Mouse (Mus musculus) lung, adult 2 months (tissue): ENCODE data around the gene Igsf23. TPM values are rescaled to one million over a fixed set of nuclear protein-coding genes. Genes with fewer than 3 reads are reported as not detected.
"Not testable (repeated sequence)": the region's sequence is repeated elsewhere in the genome, so short reads cannot be mapped to it uniquely, and the experiment has no call there.

Experiments
- DNase-seq: peaks from one replicate; pipeline ENCODE4 v3.0.0; 2022
- H3K4me1 ChIP-seq: fragments of 200-500 bp; 2 replicates; pipeline ENCODE4 v1.6.1; 2011; ENCODE audit warnings: low read length; ENCODE audit not compliant: control insufficient read depth, insufficient read depth
- H3K4me3 ChIP-seq: fragments of 200-500 bp; replicated peaks from 2 replicates; pipeline ENCODE3; 2011; ENCODE audit warnings: low read depth, mild to moderate bottlenecking, control low read depth, low read length; ENCODE audit errors: extremely low read depth
- CTCF ChIP-seq: fragments of 200-500 bp; IDR thresholded peaks from 2 replicates; pipeline ENCODE4 v1.5.1; 2011; ENCODE audit warnings: mild to moderate bottlenecking, low read length, control low read depth; ENCODE audit not compliant: insufficient read depth
- POLR2A ChIP-seq: fragments of 200-500 bp; IDR thresholded peaks from 2 replicates; pipeline ENCODE4 v1.6.1; 2011; ENCODE audit warnings: low read depth, mild to moderate bottlenecking, control low read depth, low read length, borderline replicate concordance; ENCODE audit errors: extremely low read depth
- whole genome bisulfite sequencing: fragments of 180-500 bp; shearing (Covaris S2); methylation state at CpG from one replicate; pipeline ENCODE4 v1.1.7; 2018; 5-methylcytosine and 5-hydroxymethylcytosine counted together
- polyA plus RNA-seq: library from polyadenylated mRNA; depleted of rRNA; stranded (reverse); fragments of >200 nt; gene quantifications from 2 replicates; pipeline ENCODE4 v1.2.3, GENCODE M21; 2012

Igsf23 gene
- polyA plus RNA-seq, 1 experiment, result 1.2 TPM

- H3K4me3 ChIP-seq, result no peak overlapping the region
- DNase-seq, result no peak
- peaks cover 19% of the 10 kb centered on the region for H3K4me1 ChIP-seq
- 61% methylated on average over 11 of the region's 11 CpGs for WGBS
- TF ChIP-seq POLR2A (no peak), CTCF (no peak)
These were observed 13.2 kb downstream of the Igsf23 start for GRCm38 (mm10) chr7:19937229-19937821.

GRCm38 (mm10) chr7:19935961-19936360 lies 14.6 kb downstream of the Igsf23 start:
- H3K4me3 ChIP-seq, result no peak overlapping the region
- peak; percentile 59 for DNase-seq
- peaks cover 19% of the 10 kb centered on the region for H3K4me1 ChIP-seq
- no peak for TF ChIP-seq POLR2A
- no peak for TF ChIP-seq CTCF
- WGBS, result 33% methylated on average over 6 of the region's 6 CpGs

- Histone ChIP-seq H3K4me1 (peaks cover 17% of the 10 kb centered on the region), H3K4me3 (no peak overlapping the region)
- TF ChIP-seq POLR2A, result no peak
- no peak for TF ChIP-seq CTCF
- 34% methylated on average over 20 of the region's 20 CpGs for WGBS
- DNase-seq, result no peak
These were observed 15.3 kb downstream of the Igsf23 start for GRCm38 (mm10) chr7:19935171-19935751.

- Histone ChIP-seq H3K4me1 (peaks cover 11% of the 10 kb centered on the region), H3K4me3 (peak overlapping the region; percentile 4)
- DNase-seq, result peak; percentile 74
- WGBS, result 5% methylated on average over 21 of the region's 21 CpGs
- no peak for TF ChIP-seq POLR2A
- TF ChIP-seq CTCF, result no peak
These were observed 17.4 kb downstream of the Igsf23 start for GRCm38 (mm10) chr7:19932877-19933809.

GRCm38 (mm10) chr7:19932133-19932876 lies 18.3 kb downstream of the Igsf23 start:
- H3K4me3 ChIP-seq, result no peak overlapping the region
- WGBS, result 24% methylated on average over 13 of the region's 13 CpGs
- no peak for TF ChIP-seq POLR2A
- no peak for TF ChIP-seq CTCF
- H3K4me1 ChIP-seq, result peaks cover 11% of the 10 kb centered on the region
- no peak for DNase-seq

- not testable (repeated sequence) for H3K4me3 ChIP-seq, DNase-seq, H3K4me1 ChIP-seq
- 62% methylated on average over 6 of the region's 6 CpGs for WGBS
These were observed 20.1 kb downstream of the Igsf23 start for GRCm38 (mm10) chr7:19930481-19930880.

GRCm38 (mm10) chr7:19928486-19928885 lies 22.1 kb downstream of the Igsf23 start:
- H3K4me1 ChIP-seq, result peaks cover 5% of the 10 kb centered on the region
- WGBS, result 72% methylated on average over 5 of the region's 5 CpGs
- no peak for TF ChIP-seq CTCF
- no peak for TF ChIP-seq POLR2A
- no peak for DNase-seq
- H3K4me3 ChIP-seq, result no peak overlapping the region

- peaks cover 2% of the 10 kb centered on the region; the same call in 1 of the 2 replicates for H3K4me1 ChIP-seq
- H3K4me3 ChIP-seq, result no peak overlapping the region
- TF ChIP-seq POLR2A, result no peak
- no peak for DNase-seq
- WGBS, result 18% methylated on average over 2 of the region's 2 CpGs
These were observed 23.6 kb downstream of the Igsf23 start for GRCm38 (mm10) chr7:19926849-19927480.

GRCm38 (mm10) chr7:19925376-19925775 lies 25.2 kb downstream of the Igsf23 start:
- WGBS, result 61% methylated on average over 1 of the region's 1 CpGs
- Histone ChIP-seq H3K4me3 (no peak overlapping the region), H3K4me1 (peaks cover 2% of the 10 kb centered on the region; the same call in 1 of the 2 replicates)
- TF ChIP-seq CTCF (no peak), POLR2A (no peak)
- DNase-seq, result no peak
